Mouse (Mus musculus) liver, postnatal 0 days (tissue): ENCODE measurements around the gene Sec24c. TPM values are rescaled to one million over a fixed set of nuclear protein-coding genes. Genes with fewer than 3 reads are reported as not detected.

Source experiments
- ATAC-seq: fragments of 200-750 bp; cut with Nextera tagmentation; 2 replicates; pipeline ENCODE4 v1.8.0; 2017; ENCODE audit warnings: mild to moderate bottlenecking, moderate library complexity
- DNase-seq: peaks from one replicate; pipeline ENCODE4 v3.0.0-alpha.2; 2016
- H3K27ac ChIP-seq: fragments of 300-500 bp; sonication (generic); 2 replicates; pipeline ENCODE4 v1.5.1; 2014; ENCODE audit warnings: antibody characterized with exemption, moderate library complexity, mild to moderate bottlenecking, low read depth
- H3K27me3 ChIP-seq: fragments of 300-500 bp; sonication (generic); 2 replicates; pipeline ENCODE4 v1.6.1; 2014; ENCODE audit warnings: low read length, control low read depth, mixed read lengths; ENCODE audit not compliant: insufficient read depth
- H3K36me3 ChIP-seq: fragments of 300-500 bp; sonication (generic); replicated peaks from 2 replicates; pipeline ENCODE4 v1.6.1; 2014; ENCODE audit warnings: mild to moderate bottlenecking, control low read depth, low read length, moderate library complexity, mixed read lengths; ENCODE audit not compliant: insufficient read depth
- H3K4me1 ChIP-seq: fragments of 300-500 bp; sonication (generic); 2 replicates; pipeline ENCODE4 v1.6.1; 2014; ENCODE audit warnings: antibody characterized with exemption, mild to moderate bottlenecking, control low read depth; ENCODE audit not compliant: insufficient read depth
- H3K4me2 ChIP-seq: fragments of 300-500 bp; sonication (generic); 2 replicates; pipeline ENCODE4 v1.6.1; 2014; ENCODE audit warnings: low read depth, mild to moderate bottlenecking, low read length, moderate library complexity, mixed read lengths
- H3K4me3 ChIP-seq: fragments of 300-500 bp; sonication (generic); 2 replicates; pipeline ENCODE4 v1.5.1; 2014; ENCODE audit warnings: low read depth, low read length
- H3K9ac ChIP-seq: fragments of 300-500 bp; sonication (generic); replicated peaks from 2 replicates; pipeline ENCODE4 v1.6.1; 2014; ENCODE audit warnings: mild to moderate bottlenecking, moderate library complexity
- H3K9me3 ChIP-seq: fragments of 300-500 bp; sonication (generic); 2 replicates; pipeline ENCODE4 v1.6.1; 2016; ENCODE audit warnings: mild to moderate bottlenecking, control low read depth, low read length, mixed read lengths
- CTCF ChIP-seq: sonication (generic); IDR thresholded peaks from 2 replicates; pipeline ENCODE4 v1.5.1; 2016; ENCODE audit warnings: antibody characterized with exemption, low read depth
- EP300 ChIP-seq: IDR thresholded peaks from 2 replicates; pipeline ENCODE4 v1.6.1; 2016; ENCODE audit warnings: antibody characterized with exemption, low read depth, mild to moderate bottlenecking
- WGBS: fragments of 180-500 bp; shearing (Covaris S2); extraction: QIAGEN DNeasy Blood & Tissue Kit; methylation state at CpG from one replicate; pipeline ENCODE4 v1.1.7; 2014; ENCODE audit not compliant: insufficient replicate concordance; 5-methylcytosine and 5-hydroxymethylcytosine counted together
- polyA plus RNA-seq: library from polyadenylated mRNA; unstranded; fragments of >200 nt; fragmentation: Nextera tagmentation; extraction: Ambion mirVana; gene quantifications from 2 replicates; pipeline ENCODE4 v1.2.1, GENCODE M21; 2015

Gene Sec24c
- polyA plus RNA-seq, 1 experiment from 2014 or later: 31.3 TPM

- peaks cover 27% of the 10 kb centered on the region for H3K4me1 ChIP-seq
- peaks cover 56% of the 10 kb centered on the region for H3K36me3 ChIP-seq
- H3K9ac ChIP-seq: no peak overlapping the region
- H3K4me2 ChIP-seq: no peak overlapping the region
- DNase-seq: no peak
- no peaks in the 10 kb centered on the region for H3K27me3 ChIP-seq
- no peak overlapping the region for H3K4me3 ChIP-seq
- 78% methylated on average over 10 of the region's 10 CpGs for WGBS
- TF ChIP-seq EP300: no peak
- TF ChIP-seq CTCF: no peak
- no peak for ATAC-seq
- H3K9me3 ChIP-seq: no peaks in the 10 kb centered on the region
- H3K27ac ChIP-seq: peak overlapping the region; percentile 96; the same call in 1 of the 2 replicates
Measured at GRCm38 (mm10) chr14:20693589-20694101, 19.5 kb downstream of the Sec24c start.

- peaks cover 49% of the 10 kb centered on the region for H3K36me3 ChIP-seq
- H3K27me3 ChIP-seq: no peaks in the 10 kb centered on the region
- H3K27ac ChIP-seq: peak overlapping the region; percentile 96
- H3K4me3 ChIP-seq: peak overlapping the region; percentile 93
- peak; percentile 8; the same call in 1 of the 2 replicates for ATAC-seq
- DNase-seq: no peak
- peak overlapping the region; percentile 93 for H3K9ac ChIP-seq
- H3K9me3 ChIP-seq: no peaks in the 10 kb centered on the region
- TF ChIP-seq CTCF: no peak
- WGBS: 39% methylated on average over 13 of the region's 13 CpGs
- peaks cover 29% of the 10 kb centered on the region for H3K4me1 ChIP-seq
- H3K4me2 ChIP-seq: peak overlapping the region; percentile 93
Measured at GRCm38 (mm10) chr14:20694185-20694883, 20.2 kb downstream of the Sec24c start.

- H3K4me3 ChIP-seq: peak within 1 kb of the TSS; percentile 93
- H3K4me1 ChIP-seq: peaks cover 29% of the 10 kb centered on the region
- peak within 1 kb of the TSS; percentile 93 for H3K9ac ChIP-seq
- ATAC-seq: peak; percentile 85
- no peaks in the 10 kb centered on the region for H3K27me3 ChIP-seq
- no peak for TF ChIP-seq EP300
- under 1% methylated on average over 100 of the region's 111 CpGs for WGBS
- no peaks in the 10 kb centered on the region for H3K9me3 ChIP-seq
- H3K27ac ChIP-seq: peak within 1 kb of the TSS; percentile 96
- H3K36me3 ChIP-seq: peaks cover 42% of the 10 kb centered on the region
- DNase-seq: peak; percentile 86
- peak within 1 kb of the TSS; percentile 93 for H3K4me2 ChIP-seq
Measured at GRCm38 (mm10) chr14:20694884-20695760, 21.0 kb downstream of the Sec24c start, which contains the start of gene Fut11. TSS of gene Fut11 (plus strand) at chr14:20694968.

GRCm38 (mm10) chr14:20695761-20696520 lies 21.8 kb downstream of the Sec24c start:
- H3K4me1 ChIP-seq: peaks cover 29% of the 10 kb centered on the region
- WGBS: 18% methylated on average over 27 of the region's 27 CpGs

GRCm38 (mm10) chr14:20696986-20697385 lies 22.9 kb downstream of the Sec24c start:
- H3K9ac ChIP-seq: peak overlapping the region; percentile 8; the same call in 1 of the 2 replicates
- H3K9me3 ChIP-seq: no peaks in the 10 kb centered on the region
- peaks cover 29% of the 10 kb centered on the region for H3K36me3 ChIP-seq
- H3K4me1 ChIP-seq: peaks cover 38% of the 10 kb centered on the region
- H3K27me3 ChIP-seq: no peaks in the 10 kb centered on the region
- 19% methylated on average over 1 of the region's 1 CpGs for WGBS
- H3K27ac ChIP-seq: 0 out of 2 replicates have a peak overlapping the region, but pooled peaks have one; percentile 0
- DNase-seq (peak; percentile 56), ATAC-seq (no peak)
- peak overlapping the region; percentile 93 for H3K4me2 ChIP-seq
- peak; percentile 69 for TF ChIP-seq CTCF
- TF ChIP-seq EP300: no peak
- no peak overlapping the region for H3K4me3 ChIP-seq

More at GRCm38 (mm10) chr14:20695761-20696520, 21.8 kb downstream of the Sec24c start:
- H3K9me3 ChIP-seq: no peaks in the 10 kb centered on the region
- peak overlapping the region; percentile 96 for H3K27ac ChIP-seq
- no peaks in the 10 kb centered on the region for H3K27me3 ChIP-seq
- H3K9ac ChIP-seq: peak overlapping the region; percentile 93
- H3K4me3 ChIP-seq: peak overlapping the region; percentile 93
- H3K36me3 ChIP-seq: peaks cover 39% of the 10 kb centered on the region
- H3K4me2 ChIP-seq: peak overlapping the region; percentile 93
- ATAC-seq (no peak), DNase-seq (no peak)
- no peak for TF ChIP-seq EP300
- no peak for TF ChIP-seq CTCF
